Mouse (Mus musculus) v-Abl transformed pro-B cells (cell line): ENCODE measurements around the gene Rsph14.

Experiments
- in situ Hi-C, 2 experiments: fragments of 400-800 bp; cut with MboI; formaldehyde crosslinking; loops; one replicate each; pipeline ENCODE4 v1.15.1; 2025; ENCODE audit not compliant: unreplicated experiment in 2 of 2

The Rsph14 gene

GRCm38 (mm10) chr10:75006889-75007662 is 25.3 kb downstream of the Rsph14 start:
- in situ Hi-C loops = loop anchor here in 1 of 2 experiments (25.0 kb wide), 1 partner anchor 545 kb away; no protein-coding TSS in a partner anchor

- in situ Hi-C loops = loop anchor here in 1 of 2 experiments (25.0 kb wide), 1 partner anchor 542 kb away; no protein-coding TSS in a partner anchor
Observed at GRCm38 (mm10) chr10:75004067-75004466, 28.3 kb downstream of the Rsph14 start.

GRCm38 (mm10) chr10:75001391-75001790 is 31.0 kb downstream of the Rsph14 start:
- in situ Hi-C loops = loop anchor here in 1 of 2 experiments (25.0 kb wide), 1 partner anchor 539 kb away; no protein-coding TSS in a partner anchor

- in situ Hi-C loops = no loop called here
Observed at GRCm38 (mm10) chr10:74995377-74995776, 37.0 kb downstream of the Rsph14 start.

GRCm38 (mm10) chr10:74994863-74995262 is 37.5 kb downstream of the Rsph14 start:
- in situ Hi-C loops = no loop called here

- in situ Hi-C loops = no loop called here
Observed at GRCm38 (mm10) chr10:74990584-74991322, 41.6 kb downstream of the Rsph14 start.

- in situ Hi-C loops = no loop called here
Observed at GRCm38 (mm10) chr10:74989814-74990213, 42.6 kb downstream of the Rsph14 start.

- in situ Hi-C loops = no loop called here
Observed at GRCm38 (mm10) chr10:74987698-74988470, 44.5 kb downstream of the Rsph14 start.

- in situ Hi-C loops = no loop called here
Observed at GRCm38 (mm10) chr10:74983176-74983575, 49.2 kb downstream of the Rsph14 start.

- in situ Hi-C loops = no loop called here
Observed at GRCm38 (mm10) chr10:74981159-74981558, 51.2 kb downstream of the Rsph14 start.

- in situ Hi-C loops = no loop called here
Observed at GRCm38 (mm10) chr10:74978056-74978455, 54.3 kb downstream of the Rsph14 start.

- in situ Hi-C loops = no loop called here
Observed at GRCm38 (mm10) chr10:74976429-74976828, 56.0 kb downstream of the Rsph14 start.

- in situ Hi-C loops = no loop called here
Observed at GRCm38 (mm10) chr10:74975626-74976025, 56.8 kb downstream of the Rsph14 start.

GRCm38 (mm10) chr10:74973026-74973425 is 59.4 kb downstream of the Rsph14 start:
- in situ Hi-C loops = no loop called here

GRCm38 (mm10) chr10:74969266-74969665 is 63.1 kb downstream of the Rsph14 start:
- in situ Hi-C loops = no loop called here

- in situ Hi-C loops = no loop called here
Observed at GRCm38 (mm10) chr10:74967651-74968267, 64.6 kb downstream of the Rsph14 start.

GRCm38 (mm10) chr10:74966850-74967451 is 65.4 kb downstream of the Rsph14 start, which contains the start of gene Gnaz:
Gene Gnaz (plus strand): TSS chr10:74967177.
- in situ Hi-C loops = no loop called here

GRCm38 (mm10) chr10:74964380-74964779 is 68.0 kb downstream of the Rsph14 start:
- in situ Hi-C loops = no loop called here

- in situ Hi-C loops = no loop called here
Observed at GRCm38 (mm10) chr10:74952830-74953443, 79.4 kb downstream of the Rsph14 start.
